Mouse (Mus musculus) adrenal gland, adult 18-20 months (tissue): ENCODE data around the gene Tenm4. TPM values are rescaled to one million over a fixed set of nuclear protein-coding genes. Genes with fewer than 3 reads are reported as not detected.

Experiments used
- DNase-seq, 2 experiments: peaks; one replicate each; pipeline ENCODE4 v3.0.0; 2021 to 2022; ENCODE audit warnings: low spot score in 2 of 2
- total RNA-seq, 2 experiments: library from RNA; stranded (reverse); gene quantifications; 1 replicate in 1 of 2; 2 replicates in 1 of 2; pipeline ENCODE4 v1.2.3; 2021

The Tenm4 gene
- total RNA-seq, 2 experiments from 2014 or later: 11.8 to 27.2 TPM

DNA sequence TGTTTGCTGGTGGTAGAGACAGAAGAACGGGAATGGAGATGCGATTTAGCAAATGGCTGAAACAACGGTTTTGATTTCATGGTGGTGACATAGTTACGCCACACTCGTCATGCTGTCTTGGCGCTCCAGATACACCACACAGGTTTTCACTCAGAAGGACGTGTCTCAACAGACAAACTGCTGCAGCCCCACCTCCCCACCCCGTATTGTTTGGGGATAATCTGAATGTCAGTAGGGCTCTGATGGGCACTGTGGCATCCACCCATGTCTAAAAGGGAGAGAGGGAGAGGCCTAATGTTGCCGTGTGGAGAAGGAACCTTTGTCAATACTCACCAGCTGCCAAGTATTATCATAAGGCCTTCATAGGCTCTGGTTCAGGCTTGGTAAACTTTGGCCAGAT lies 14.4 kb downstream of the Tenm4 start:
- no peak for DNase-seq

DNA sequence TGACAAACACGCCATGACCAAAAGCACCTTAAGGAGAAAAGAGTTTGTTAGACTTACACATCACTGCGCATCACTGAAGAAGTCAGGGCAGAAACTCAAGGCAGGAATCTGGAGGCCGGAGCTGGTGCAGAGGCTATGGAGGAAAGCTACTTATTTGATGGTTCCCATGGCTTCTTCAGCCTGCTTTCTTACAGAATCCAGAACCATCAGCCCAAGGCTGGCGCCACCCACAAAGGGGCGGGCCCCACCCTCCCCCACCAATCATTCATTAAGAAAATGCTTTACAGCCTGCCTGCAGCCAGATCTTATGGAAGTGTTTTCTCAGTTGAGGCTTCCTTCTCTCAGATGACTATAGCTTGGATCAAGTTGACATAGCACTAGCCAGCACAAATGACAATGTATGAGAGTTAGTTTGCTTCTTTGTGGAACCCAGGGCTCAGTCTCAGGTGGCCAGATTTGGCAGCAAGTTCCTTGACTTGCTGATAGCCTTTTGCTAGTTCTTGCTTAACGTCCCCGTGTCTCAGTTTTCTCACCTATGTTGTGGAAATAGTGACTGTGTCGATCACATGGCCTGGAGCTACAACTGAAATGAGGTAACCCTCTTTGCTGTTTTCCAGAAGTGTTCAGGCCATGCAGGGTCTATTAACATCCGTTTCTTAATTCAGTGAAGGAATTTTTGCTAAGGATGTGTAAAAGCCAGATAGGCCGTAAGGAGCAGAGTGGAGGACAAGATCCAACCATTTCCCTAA lies 32.9 kb downstream of the Tenm4 start:
- DNase-seq: no peak

DNA sequence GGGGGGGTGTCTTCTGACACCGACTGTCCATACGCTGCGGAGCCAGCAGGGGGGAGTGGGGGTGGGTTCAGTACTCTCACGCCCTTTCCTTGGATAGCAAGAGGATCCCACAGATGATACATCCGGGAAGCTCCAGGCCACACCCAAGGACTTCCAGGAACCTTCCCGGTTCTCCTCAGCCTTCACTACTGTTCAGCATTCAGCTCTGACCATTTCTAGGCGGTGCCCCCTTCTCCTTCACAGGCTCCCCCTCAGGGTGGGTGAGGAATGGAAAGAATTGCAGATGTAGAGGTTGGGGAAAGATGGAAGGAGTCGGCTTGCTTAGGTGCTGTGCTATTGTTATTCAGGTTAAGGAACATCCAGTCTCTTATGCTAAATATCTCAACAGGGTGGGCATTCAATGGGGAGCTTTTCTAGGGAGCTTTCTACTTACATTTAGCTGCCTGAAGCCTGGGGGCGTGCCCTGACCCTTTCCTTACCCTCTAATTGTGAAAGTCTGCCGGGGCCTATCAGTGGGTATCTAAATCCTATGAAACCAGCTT lies 33.8 kb downstream of the Tenm4 start:
- no peak for DNase-seq

DNA sequence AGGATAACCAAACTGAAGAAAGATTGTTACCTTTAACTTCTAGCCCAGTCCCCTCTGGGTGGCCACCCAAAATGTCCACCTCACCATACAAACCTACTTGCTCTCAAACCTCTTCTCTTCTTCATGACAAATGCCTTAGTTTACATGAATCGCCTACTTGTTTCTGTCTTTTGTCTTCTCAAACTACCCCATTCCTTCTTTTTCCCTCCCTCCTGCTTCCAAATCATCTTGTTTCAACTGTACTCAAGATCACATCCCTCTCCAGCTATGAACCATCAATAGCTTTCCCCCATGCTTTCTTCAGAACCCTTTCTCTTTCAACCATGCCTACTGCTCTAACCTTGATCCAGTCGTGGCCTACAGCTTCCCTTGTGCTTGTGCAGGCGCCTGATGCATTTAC lies 36.0 kb downstream of the Tenm4 start:
- no peak for DNase-seq

DNA sequence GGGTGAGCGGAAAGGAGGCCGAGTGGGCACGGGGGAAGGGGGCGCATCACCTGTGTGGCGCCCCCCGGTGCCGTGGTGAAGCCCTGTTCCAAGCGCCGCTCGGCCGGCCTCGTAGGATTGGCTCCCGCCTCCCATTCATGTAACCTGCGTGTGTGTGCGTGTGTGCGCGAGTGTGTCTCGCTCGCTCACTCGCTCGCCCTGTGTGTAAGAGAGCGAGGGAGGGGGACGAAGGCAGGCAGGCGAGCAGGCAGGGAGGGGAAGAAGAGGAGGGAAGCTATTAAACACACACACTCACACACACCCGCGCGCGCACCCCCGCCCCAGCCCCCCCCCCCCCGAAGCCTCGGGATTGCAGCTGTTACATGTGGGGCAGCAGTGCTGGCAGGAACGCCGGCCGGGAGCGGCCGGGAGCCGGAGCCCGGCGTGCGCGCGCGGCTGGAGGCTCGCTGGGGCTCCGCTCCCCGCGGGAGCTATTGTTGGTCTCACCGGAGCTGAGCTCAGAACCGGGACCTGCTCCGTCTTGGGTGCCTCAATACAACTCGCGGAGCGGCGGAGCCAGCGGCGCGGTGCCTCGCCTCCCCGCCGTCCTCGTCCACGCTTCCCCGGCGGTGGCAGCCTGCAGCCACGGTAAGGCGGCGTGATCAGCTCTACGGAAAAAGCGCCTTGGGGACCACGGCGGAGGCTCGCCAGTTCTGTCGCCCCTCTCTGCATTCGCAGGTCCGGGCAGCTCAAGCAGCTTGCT lies 38.9 kb downstream of the Tenm4 start:
- DNase-seq: peak; percentile 38 to 47

DNA sequence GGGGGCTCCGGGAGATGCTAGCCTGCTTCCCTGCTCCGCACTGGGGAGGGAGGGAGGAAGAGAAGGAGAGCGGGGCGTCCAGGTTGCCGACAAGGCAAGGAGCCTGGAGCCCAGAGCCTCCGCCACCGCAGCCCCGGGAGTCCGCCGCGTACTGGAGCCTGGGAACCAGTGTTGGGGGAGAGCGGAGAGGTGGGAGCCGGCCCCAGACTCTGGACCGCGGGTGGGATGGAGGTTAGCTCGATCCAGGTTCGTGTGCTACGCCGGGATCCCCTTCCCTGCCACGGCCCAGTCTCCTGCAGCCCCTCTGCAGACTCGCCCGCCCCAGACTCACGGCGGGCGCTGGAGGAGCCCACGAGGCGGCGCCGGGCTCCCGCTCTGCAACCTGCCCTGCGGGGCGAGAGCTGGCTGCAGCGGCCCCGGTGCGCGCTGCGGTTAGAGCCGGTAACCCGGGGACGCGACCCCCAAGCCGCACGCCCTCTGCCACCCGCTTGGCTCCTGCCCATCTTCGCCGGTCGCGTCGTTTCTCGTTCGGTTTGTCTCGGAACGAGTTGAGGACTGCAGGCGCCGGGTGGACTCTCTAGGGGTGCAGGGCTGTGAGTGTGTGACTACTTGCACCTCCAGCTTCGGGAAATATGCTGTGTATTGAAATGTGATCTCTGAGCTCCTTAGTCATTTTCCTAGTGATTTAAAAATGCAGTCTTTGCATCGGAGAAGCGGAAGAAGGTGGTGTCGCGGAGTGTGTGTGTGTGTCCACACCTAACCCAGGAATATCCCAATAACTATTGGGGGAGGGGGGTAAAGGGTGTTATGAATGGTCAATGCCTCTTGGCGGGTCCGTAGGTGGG lies 39.7 kb downstream of the Tenm4 start:
- peak; percentile 34 to 41 for DNase-seq

DNA sequence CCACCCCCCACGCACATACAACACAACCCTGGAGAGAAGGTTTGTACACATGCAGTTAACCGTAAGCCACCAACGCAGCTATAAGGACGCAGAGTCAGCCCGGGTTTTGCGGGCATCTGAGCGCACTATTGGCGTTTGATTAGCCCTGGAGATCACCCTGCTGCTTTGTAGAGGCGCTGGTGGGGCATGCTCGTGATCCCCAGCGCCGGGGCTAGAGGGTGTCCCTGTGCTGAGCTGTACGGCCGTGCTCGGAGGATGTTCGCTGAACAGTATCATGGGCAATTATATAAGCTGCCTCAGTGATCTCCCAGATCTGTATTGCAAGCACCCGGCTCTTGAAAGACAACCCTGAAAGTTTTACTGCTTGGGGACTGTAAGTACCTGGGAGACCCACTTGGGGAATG lies 40.6 kb downstream of the Tenm4 start:
- DNase-seq: peak in 1 of 2 experiments; percentile 18

DNA sequence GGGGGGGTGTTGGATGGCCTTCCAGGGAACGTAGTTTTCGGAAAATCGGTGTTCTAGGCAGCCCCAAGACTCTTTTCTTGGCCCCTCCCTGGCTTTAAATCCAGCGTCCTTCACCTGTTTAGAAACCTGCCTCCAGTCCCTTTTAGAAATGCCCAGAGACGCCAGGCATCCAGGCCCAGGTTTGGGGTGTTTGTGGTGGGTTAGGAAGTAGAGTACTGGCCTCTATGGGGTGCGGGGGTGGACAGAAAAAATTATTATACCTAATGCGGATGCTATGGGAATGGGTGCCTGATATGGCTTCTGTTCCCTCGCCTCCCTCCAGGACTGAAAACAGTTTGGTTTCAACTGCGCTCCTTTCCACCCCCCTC lies 41.2 kb downstream of the Tenm4 start:
- peak in 1 of 2 experiments; percentile 5 for DNase-seq

DNA sequence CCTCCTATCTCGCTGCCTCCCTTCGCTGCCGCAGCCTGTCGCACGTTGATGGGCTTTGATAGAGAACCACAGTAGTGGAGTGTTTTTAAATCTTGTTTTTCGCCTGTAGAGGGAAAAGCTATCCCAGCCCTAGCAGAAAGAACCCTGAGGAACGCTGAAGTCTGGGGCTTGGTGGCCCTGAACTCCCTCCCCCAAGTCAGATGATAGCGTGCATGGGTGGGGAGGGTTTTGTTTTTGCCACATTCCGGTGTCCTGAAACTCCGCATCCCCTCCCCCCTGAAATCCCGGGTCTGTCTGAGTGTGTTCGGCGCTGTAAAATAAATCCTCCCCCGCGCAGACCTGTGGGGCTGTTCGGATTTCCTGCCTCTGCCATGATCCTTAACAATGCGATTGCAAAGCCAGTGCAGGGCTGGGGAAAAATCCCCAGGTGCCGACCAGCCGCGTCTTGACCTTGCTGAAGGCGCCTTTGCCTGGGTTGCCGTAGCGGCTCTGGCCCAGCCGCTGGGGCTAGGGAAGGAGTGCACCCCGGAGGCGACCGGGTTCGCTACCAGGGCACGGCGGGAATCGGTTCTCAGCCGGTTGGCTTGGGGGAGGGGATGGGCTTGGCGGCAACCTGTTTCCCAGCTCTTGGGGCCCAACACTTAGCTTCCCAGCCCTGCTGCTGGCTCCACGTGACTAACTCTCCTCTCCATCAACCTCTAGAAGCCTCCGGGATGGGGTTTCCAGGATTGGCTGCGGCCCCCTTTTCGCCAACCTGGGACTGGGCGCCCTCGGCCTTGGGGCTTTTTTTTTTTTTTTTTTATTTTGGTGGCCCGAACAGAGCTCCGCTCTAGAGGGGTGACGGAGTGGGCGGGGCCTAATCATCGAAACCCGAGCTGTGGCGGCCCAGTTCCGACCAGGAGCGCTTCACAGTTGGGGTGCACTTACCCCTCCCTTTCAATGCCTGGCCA lies 41.8 kb downstream of the Tenm4 start:
- peak in 1 of 2 experiments; percentile 57 for DNase-seq

DNA sequence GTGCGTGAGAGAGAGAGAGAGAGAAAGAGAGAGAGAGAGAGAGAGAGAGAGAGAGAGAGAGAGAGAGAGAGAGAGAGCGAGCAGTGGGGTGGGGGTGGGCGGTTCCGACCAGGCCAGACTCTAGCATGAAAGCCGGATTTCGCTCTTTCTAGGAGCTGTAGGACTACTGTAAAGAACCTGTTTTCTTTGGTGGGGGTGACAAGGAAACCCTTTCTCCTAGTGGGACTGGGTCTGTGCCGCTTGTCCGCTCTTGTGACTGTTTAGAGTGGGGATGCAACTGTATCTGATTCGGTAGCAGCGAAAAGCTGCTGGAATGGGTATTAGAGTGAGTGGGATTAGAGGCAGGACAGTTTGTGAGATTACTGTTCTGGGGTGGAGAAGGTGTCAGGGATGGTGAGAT lies 42.7 kb downstream of the Tenm4 start:
- DNase-seq: no peak

DNA sequence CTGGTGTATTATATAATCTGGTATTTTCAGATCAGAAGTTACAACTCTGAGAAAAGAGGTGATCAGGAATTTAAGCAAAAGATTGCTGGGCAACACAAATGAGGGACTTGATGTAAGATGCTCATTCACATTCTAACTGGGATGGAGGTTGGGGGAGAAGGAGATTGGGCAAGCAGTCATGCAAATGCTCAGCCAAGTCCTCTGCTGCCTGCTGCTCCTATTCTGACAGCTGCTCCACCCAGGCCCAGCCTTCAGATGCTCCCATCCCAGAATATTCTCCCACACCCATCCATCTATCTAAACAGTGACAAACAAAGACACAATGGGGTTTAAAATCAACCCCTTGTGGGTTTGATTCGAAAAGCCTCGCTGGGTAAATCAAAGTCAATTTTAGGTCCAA lies 43.8 kb downstream of the Tenm4 start:
- DNase-seq: no peak

DNA sequence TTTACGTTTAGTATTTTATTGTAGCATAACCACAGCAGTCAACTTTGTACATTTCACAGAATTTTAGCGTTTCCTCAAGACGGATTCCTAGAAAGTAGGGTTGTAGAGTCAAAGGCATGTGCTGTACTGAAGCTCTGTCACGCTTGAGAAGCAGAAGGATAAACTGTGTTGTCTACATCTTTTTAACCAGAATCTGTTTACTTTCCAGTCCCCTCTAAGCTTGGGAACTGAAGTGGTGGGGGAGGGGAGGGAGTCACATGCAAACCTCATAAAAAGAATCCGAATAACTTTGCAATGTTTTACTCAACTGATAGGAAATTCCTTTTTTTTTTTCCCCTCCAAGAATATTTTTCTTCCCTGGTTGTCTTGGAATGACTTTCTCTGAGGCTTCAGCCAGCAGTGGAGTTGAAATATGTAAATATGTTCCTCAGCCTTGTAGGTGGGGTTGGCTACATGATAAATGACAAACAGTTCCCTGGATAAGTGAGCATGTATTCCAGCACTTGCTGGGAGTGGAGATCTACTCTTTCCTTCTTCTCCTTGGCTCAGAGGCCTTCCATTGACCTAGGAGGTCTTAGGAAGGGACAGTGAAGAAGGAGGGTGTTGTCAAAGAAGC lies 45.0 kb downstream of the Tenm4 start:
- DNase-seq: no peak

DNA sequence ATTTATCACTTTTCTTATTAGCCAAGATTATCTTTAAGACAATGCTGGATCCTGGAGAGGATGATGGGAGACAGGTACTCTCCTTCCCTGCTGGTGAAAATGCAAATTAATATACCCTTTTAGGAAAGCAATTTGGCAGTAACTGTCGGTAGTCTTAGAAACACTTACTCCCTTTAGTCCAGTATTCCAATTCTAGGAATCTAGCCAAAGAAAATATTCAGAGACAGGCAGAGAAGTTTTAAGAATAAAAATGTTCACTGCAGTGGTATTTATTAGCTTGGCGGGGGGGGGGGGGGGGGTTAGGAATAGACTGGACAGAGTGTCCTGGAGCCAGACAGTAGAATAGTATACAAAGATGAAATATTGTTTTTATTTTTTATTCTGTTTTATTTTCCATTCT lies 48.3 kb downstream of the Tenm4 start:
- no peak for DNase-seq

DNA sequence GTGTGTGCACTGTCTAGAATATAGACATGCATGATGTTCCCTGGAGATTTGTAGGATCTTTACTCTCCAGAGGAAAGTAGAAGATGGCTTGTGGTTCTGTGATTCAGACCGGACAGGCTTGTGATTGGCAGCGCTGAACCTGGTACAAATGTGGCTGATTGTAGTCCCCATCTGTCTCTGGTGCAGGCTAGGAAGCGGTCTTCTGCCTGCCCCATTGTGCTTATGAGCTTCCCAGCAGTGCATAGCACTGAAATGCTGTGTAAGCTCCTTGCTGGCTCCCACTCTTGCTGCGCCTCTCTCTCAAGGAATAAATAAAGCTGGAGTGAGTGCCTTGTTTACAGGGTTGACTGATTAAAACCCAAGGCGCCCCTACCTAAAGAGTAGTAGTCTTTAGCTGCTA lies 49.6 kb downstream of the Tenm4 start:
- no peak for DNase-seq

DNA sequence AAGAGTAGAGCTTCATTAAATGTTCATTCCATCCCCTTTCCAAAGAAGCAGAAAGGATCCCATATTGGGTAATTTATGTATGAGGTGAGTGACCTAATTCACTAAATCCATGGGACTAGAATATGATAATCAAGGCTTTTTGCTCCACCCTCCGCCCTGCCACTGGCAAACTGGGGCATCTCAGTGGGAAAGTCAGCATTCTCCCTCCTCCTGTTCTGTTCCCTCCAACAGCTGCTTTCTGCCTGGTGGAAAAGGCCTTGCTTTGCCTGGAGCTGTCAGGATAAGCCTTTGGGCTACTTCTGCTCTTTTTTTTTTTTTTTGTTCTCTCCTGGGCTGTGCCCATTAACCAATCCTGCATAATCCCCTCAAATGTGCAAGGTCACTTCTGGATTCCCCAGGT lies 51.5 kb downstream of the Tenm4 start:
- no peak for DNase-seq

DNA sequence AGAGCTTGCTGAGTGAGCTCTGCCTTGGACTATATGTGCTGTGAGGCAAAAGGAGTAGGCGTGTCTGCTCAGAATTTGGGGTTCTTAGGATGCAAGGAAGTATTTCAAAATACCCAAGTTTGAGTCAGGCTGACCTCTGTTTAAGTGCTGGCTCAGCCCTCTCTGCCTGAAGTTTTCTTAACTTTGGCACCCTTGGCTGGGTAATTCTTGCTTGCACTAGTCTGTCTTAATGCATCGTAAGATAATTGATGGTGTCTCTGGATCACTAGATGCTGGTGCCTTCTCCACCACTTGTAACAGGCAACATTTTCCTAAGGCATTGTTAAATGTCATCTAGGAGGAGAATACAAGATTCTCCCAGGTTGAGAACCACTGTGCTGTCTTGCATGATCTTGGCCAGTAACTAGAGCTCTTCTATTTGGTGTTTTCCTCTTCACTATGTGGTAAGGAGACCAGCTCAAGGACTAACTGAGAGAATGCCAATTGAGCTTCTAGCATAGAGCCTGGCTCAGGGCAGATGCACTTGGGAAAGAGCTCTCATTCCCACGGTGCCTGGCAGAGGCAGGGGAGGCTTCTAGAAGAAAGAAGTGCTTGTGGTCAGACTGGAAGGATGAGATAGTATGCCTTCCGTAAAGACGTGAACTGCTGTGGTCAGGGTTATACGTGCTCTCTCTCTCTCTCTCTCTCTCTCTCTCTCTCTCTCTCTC lies 57.7 kb downstream of the Tenm4 start:
- DNase-seq: no peak

DNA sequence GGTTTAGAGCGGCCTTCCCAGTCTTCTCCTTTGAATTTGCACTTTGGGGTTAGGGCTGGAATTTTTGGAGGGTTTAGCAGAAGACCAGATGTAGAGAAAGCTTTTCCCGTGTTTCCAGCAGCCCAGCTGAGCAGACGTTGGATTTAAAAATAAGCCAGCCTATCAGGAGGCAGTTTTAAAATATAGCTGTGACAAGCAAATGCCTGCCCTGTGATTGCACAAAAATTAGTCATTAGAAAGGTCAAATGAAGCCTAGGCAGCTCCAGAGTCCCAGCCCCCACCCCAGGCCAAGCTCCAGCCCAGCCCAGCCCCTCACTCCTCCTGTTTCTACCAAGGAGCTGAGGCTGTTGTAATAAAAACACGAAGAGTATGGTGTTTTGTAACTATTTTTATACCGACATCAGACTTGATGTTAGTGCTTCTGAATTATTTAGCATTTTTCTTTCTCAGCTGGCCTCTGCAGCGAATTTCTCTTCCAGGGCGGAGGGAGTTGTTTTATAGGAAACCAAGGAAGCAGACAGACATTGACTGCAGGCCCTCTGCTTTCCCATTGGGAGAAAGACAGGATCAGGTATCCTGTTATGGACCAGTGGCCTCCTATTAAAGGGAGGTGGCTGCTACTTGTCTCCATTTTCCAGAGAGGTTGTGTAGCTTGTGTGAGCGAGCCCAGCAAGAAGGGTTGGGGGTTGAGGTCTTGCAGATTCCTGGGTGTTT lies 59.1 kb downstream of the Tenm4 start:
- DNase-seq: peak in 1 of 2 experiments; percentile 18

DNA sequence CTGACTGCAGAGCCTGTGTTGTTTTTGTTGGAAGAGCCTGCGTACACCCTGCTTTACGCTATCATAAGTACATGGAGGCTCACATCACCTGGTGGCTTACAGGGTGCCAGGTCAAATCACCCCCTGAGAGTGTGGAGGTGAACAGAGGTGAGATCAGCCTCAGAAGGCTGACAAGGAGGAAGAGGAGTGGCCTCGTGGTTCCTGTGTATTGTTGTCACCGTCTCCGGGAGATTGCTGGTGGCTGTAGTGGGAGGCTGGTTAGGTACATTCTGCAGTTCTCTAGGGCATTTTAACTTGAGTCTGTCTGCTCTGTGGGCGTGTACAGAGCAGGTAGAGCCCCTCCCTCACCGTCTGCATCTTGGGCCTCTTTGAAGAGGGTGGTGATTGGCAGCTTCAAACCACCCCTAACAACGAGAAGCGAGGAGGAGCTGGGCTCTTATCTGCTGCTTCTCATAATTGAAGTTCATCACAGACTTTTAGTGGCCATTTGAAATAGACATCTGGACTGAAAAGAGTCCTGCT lies 59.7 kb downstream of the Tenm4 start:
- no peak for DNase-seq
